Mouse (Mus musculus) testis, adult 2 months (tissue): ENCODE data around the gene Fut2.

ENCODE experiments used
- CTCF ChIP-seq: fragments of 200-500 bp; IDR thresholded peaks from 2 replicates; pipeline ENCODE4 v1.5.1; 2012; ENCODE audit warnings: low read depth, mild to moderate bottlenecking, inconsistent platforms, low read length, moderate library complexity; ENCODE audit not compliant: control insufficient read depth, insufficient read depth, insufficient replicate concordance
- POLR2A ChIP-seq: fragments of 200-500 bp; IDR thresholded peaks from 2 replicates; pipeline ENCODE4 v1.6.1; 2012; ENCODE audit warnings: low read depth, mild to moderate bottlenecking, inconsistent platforms, low read length, moderate library complexity; ENCODE audit not compliant: control insufficient read depth

- TF ChIP-seq CTCF, result no peak
- TF ChIP-seq POLR2A, result no peak
Observed at GRCm38 (mm10) chr7:45640191-45640957, 25.8 kb downstream of the Fut2 start.
